Mouse (Mus musculus): ENCODE results near the gene Mrgprb3. TPM values are rescaled to one million over a fixed set of nuclear protein-coding genes. Genes with fewer than 3 reads are reported as not detected.

Gene Mrgprb3
- total RNA-seq (2015): not detected in 2 replicates
- not detected in 2 replicates for total RNA-seq (2017)

DNA sequence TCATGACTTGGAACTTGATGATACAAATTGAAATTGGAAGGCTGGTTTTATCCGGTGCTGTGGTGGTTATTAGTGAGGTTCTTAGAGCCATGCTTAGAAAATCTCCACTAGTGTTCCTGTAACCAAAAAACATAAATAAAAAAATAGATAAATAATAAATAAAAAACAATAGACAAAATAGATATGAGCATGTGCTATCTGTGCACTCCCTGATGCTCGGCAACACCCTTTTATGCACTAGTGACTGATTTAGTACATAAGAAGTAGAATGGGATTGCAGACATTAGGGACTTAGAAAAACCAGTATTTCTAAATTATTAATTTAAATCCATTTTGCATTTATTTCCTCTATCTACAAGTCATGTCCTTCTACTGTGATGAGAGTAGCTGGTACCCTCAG, at the start of gene Mrgprb3:
Mrgprb3 (minus strand) TSS at position 101 of the 400 bp plus-strand sequence.
- no peak for ATAC-seq (ENCODE audit: poor library complexity, severe bottlenecking)

Other genes starting within 250 kb of the Mrgprb3 start
- not detected in 2 replicates for gene Mrgprb1, start 187.5 kb downstream of the Mrgprb3 start, total RNA-seq (2015)
- not detected in 2 replicates for gene Mrgprb1, start 187.5 kb downstream of the Mrgprb3 start, total RNA-seq (2017)
- not detected in 2 replicates for gene Mrgprx2, start 144.5 kb downstream of the Mrgprb3 start, total RNA-seq (2015)
- not detected in 2 replicates for gene Mrgprx2, start 144.5 kb downstream of the Mrgprb3 start, total RNA-seq (2017)
- gene Mrgprb2, start 85.7 kb downstream of the Mrgprb3 start, total RNA-seq (2015): not detected in 2 replicates
- gene Mrgprb2, start 85.7 kb downstream of the Mrgprb3 start, total RNA-seq (2017): not detected in 2 replicates
- 54.3 and 54.4 TPM in 2 replicates for gene Zdhhc13, start 145.2 kb upstream of the Mrgprb3 start, total RNA-seq (2015)
- 43.1 and 52.2 TPM in 2 replicates for gene Zdhhc13, start 145.2 kb upstream of the Mrgprb3 start, total RNA-seq (2017)
- gene Csrp3, start 204.2 kb upstream of the Mrgprb3 start, total RNA-seq (2015): 10.7 and 12.1 TPM in 2 replicates
- 9.2 and 12.2 TPM in 2 replicates for gene Csrp3, start 204.2 kb upstream of the Mrgprb3 start, total RNA-seq (2017)
- 129 and 131 TPM in 2 replicates for gene E2f8, start 237.8 kb upstream of the Mrgprb3 start, total RNA-seq (2015)
- gene E2f8, start 237.8 kb upstream of the Mrgprb3 start, total RNA-seq (2017): 40.6 and 49.7 TPM in 2 replicates

Data from megakaryocyte, adult 5-6 weeks (primary cell).